Mouse (Mus musculus): Measurements from ENCODE around the gene Lrp10.

GRCm38 (mm10) chr14:54428421-54428820 is 35.5 kb upstream of the Lrp10 start:
- TF ChIP-seq POLR2A (IDR thresholded peaks at IDR 0.05; ENCODE audit: borderline replicate concordance, insufficient read depth, low read length) (no peak), CTCF (IDR thresholded peaks at IDR 0.05; ENCODE audit: borderline replicate concordance, insufficient read depth, low read depth, low read length) (no peak)
